8 mouse cellular contexts compared by ENCODE assay signal in the genomic region with DNA sequence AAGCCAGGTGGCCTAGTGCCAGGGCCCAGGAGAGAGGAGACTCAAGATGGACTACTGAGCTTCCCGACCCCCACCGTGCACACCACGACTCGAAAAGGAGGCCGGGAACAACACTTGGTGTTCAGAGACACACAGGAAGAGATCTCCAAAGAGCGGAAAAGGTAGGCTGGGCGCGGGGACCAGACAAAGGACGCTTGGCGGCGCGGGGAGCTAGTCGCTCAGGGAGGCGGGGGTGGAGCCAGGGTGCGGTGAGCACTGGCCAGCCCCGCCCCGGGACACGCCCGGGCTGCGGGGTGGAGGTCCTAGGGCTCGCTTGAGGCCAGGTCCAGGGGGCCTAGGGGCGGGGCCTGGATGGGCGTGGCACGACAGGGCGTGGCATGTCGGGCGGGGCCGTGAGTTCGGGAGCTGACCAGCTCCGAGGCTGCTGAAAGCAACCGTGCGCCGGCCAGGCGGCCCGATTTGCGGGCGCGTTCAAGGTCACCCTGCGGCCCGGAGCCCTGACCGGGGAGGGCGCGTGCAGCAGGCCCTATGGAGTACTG. TPM values are rescaled to one million over a fixed set of nuclear protein-coding genes. Genes with fewer than 3 reads are reported as not detected.
DNase-seq lines count a peak whose midpoint lies in the region; ATAC-seq lines count a peak whose summit lies in the region.

No protein-coding gene starts in this region.

- H3K36me3 ChIP-seq in heart, embryonic 12.5 days = no peaks in the 10 kb centered on the region
- H3K36me3 ChIP-seq in kidney, embryonic 14.5 days (ENCODE audit: control insufficient read depth, insufficient read depth, low read length) = no peaks in the 10 kb centered on the region
- H3K36me3 ChIP-seq in midbrain, embryonic 14.5 days (ENCODE audit: control insufficient read depth, insufficient read depth, low read length) = no peaks in the 10 kb centered on the region; the same call in 1 of the 2 replicates
- no peaks in the 10 kb centered on the region for H3K36me3 ChIP-seq in splenic B cell, adult 2 months (ENCODE audit: control insufficient read depth, insufficient read depth, low read length, poor library complexity, severe bottlenecking)

- H3K27ac ChIP-seq in heart, embryonic 12.5 days (ENCODE audit: poor library complexity, severe bottlenecking) = no peak overlapping the region
- H3K27ac ChIP-seq in kidney, embryonic 14.5 days (ENCODE audit: low read depth, low read length) = no peak overlapping the region
- H3K27ac ChIP-seq in midbrain, embryonic 14.5 days (replicated peaks; ENCODE audit: low read depth, low read length) = peak overlapping the region; percentile 96

- WGBS in heart, embryonic 12.5 days = under 1% methylated on average over 43 of the region's 43 CpGs
- WGBS in kidney, embryonic 14.5 days = 2% methylated on average over 32 of the region's 43 CpGs
- under 1% methylated on average over 43 of the region's 43 CpGs for WGBS in midbrain, embryonic 14.5 days

- peak overlapping the region; percentile 36 for H3K4me3 ChIP-seq in heart, embryonic 12.5 days
- peak overlapping the region; percentile 34 for H3K4me3 ChIP-seq in kidney, embryonic 14.5 days (ENCODE audit: low read length)
- peak overlapping the region; percentile 100 for H3K4me3 ChIP-seq in midbrain, embryonic 14.5 days (replicated peaks; ENCODE audit: low read depth, low read length)

- no peaks in the 10 kb centered on the region for H3K9me3 ChIP-seq in heart, embryonic 12.5 days (replicated peaks)
- H3K9me3 ChIP-seq in kidney, embryonic 14.5 days (ENCODE audit: control insufficient read depth, low read length) = no peaks in the 10 kb centered on the region
- no peaks in the 10 kb centered on the region for H3K9me3 ChIP-seq in midbrain, embryonic 14.5 days (ENCODE audit: control insufficient read depth, low read length)

- DNase-seq in layer of hippocampus, adult 11-12 months (ENCODE audit: low spot score) = peak; percentile 71
- no peak for DNase-seq in layer of hippocampus, adult 9-10 months (ENCODE audit: low spot score)
- DNase-seq in embryo, embryonic 10 days (ENCODE audit: low spot score) = peak; percentile 84
- DNase-seq in liver = peak; percentile 88
- peak; percentile 85 for DNase-seq in midbrain, embryonic 14.5 days
- DNase-seq in splenic B cell, adult 2 months (ENCODE audit: low read depth, low spot score) = peak; percentile 58

- ATAC-seq in heart, embryonic 12.5 days (ENCODE audit: insufficient number of reproducible peaks, low FRiP score) = peak; percentile 74
- ATAC-seq in kidney, embryonic 14.5 days (ENCODE audit: low FRiP score, low TSS enrichment) = peak; percentile 74
- peak; percentile 59 for ATAC-seq in midbrain, embryonic 14.5 days (ENCODE audit: low FRiP score, low TSS enrichment)

- H3K4me2 ChIP-seq in heart, embryonic 12.5 days = peak overlapping the region; percentile 69
- H3K4me2 ChIP-seq in kidney, embryonic 14.5 days (replicated peaks; ENCODE audit: low read depth, low read length) = peak overlapping the region; percentile 74
- H3K4me2 ChIP-seq in midbrain, embryonic 14.5 days (ENCODE audit: low read length) = peak overlapping the region; percentile 85

- peaks cover 30% of the 10 kb centered on the region for H3K4me1 ChIP-seq in heart, embryonic 12.5 days (replicated peaks)
- H3K4me1 ChIP-seq in kidney, embryonic 14.5 days (ENCODE audit: control insufficient read depth, insufficient read depth, low read length) = peaks cover 20% of the 10 kb centered on the region
- peaks cover 37% of the 10 kb centered on the region for H3K4me1 ChIP-seq in midbrain, embryonic 14.5 days (ENCODE audit: control insufficient read depth, insufficient read depth, low read length)

- 0 out of 2 replicates have a peak overlapping the region, but pooled peaks have one; percentile 2 for H3K9ac ChIP-seq in heart, embryonic 12.5 days
- no peak overlapping the region for H3K9ac ChIP-seq in kidney, embryonic 14.5 days (ENCODE audit: low read depth, low read length)
- H3K9ac ChIP-seq in midbrain, embryonic 14.5 days (replicated peaks; ENCODE audit: low read length) = peak overlapping the region; percentile 98

- H3K27me3 ChIP-seq in heart, embryonic 12.5 days (replicated peaks) = peaks cover 69% of the 10 kb centered on the region
- H3K27me3 ChIP-seq in kidney, embryonic 14.5 days (ENCODE audit: control insufficient read depth, insufficient read depth, low read length) = peaks cover 49% of the 10 kb centered on the region
- no peaks in the 10 kb centered on the region for H3K27me3 ChIP-seq in midbrain, embryonic 14.5 days (ENCODE audit: control insufficient read depth, insufficient read depth, low read length)
- H3K27me3 ChIP-seq in splenic B cell, adult 2 months (ENCODE audit: control insufficient read depth, insufficient read depth, low read length, poor library complexity, severe bottlenecking) = no peaks in the 10 kb centered on the region

RNA-seq across cellular contexts. Expression of a gene that starts 1.4 kb away (rescaled TPM):
- polyA plus RNA-seq in heart, embryonic 12.5 days (2016; fragmentation: Nextera tagmentation; extraction: Ambion mirVana) = 0.13 and 0.40 TPM in 2 replicates
- polyA plus RNA-seq in kidney, embryonic 14.5 days (2014; fragmentation: Nextera tagmentation; extraction: Ambion mirVana) = 0.12 and 0.20 TPM in 2 replicates
- 137 and 162 TPM in 2 replicates for polyA plus RNA-seq in midbrain, embryonic 14.5 days (2014; fragmentation: Nextera tagmentation; extraction: Ambion mirVana)

RNA-seq across cellular contexts. Expression of a gene that starts 20.6 kb away (rescaled TPM):
- not detected in 2 replicates for polyA plus RNA-seq in heart, embryonic 12.5 days (2016; fragmentation: Nextera tagmentation; extraction: Ambion mirVana)
- polyA plus RNA-seq in kidney, embryonic 14.5 days (2014; fragmentation: Nextera tagmentation; extraction: Ambion mirVana) = not detected in 2 replicates
- polyA plus RNA-seq in midbrain, embryonic 14.5 days (2014; fragmentation: Nextera tagmentation; extraction: Ambion mirVana) = not detected in 2 replicates

RNA-seq across cellular contexts. Expression of a gene that starts 20.8 kb away (rescaled TPM):
- 9.8 and 10.0 TPM in 2 replicates for polyA plus RNA-seq in heart, embryonic 12.5 days (2016; fragmentation: Nextera tagmentation; extraction: Ambion mirVana)
- 9.9 and 11.0 TPM in 2 replicates for polyA plus RNA-seq in kidney, embryonic 14.5 days (2014; fragmentation: Nextera tagmentation; extraction: Ambion mirVana)
- polyA plus RNA-seq in midbrain, embryonic 14.5 days (2014; fragmentation: Nextera tagmentation; extraction: Ambion mirVana) = 14.7 and 18.1 TPM in 2 replicates

RNA-seq across cellular contexts. Expression of a gene that starts 34.8 kb away (rescaled TPM):
- 49.3 and 51.4 TPM in 2 replicates for polyA plus RNA-seq in heart, embryonic 12.5 days (2016; fragmentation: Nextera tagmentation; extraction: Ambion mirVana)
- polyA plus RNA-seq in kidney, embryonic 14.5 days (2014; fragmentation: Nextera tagmentation; extraction: Ambion mirVana) = 29.9 and 41.5 TPM in 2 replicates
- polyA plus RNA-seq in midbrain, embryonic 14.5 days (2014; fragmentation: Nextera tagmentation; extraction: Ambion mirVana) = 45.6 and 48.5 TPM in 2 replicates

RNA-seq across cellular contexts. Expression of a gene that starts 47.8 kb away (rescaled TPM):
- polyA plus RNA-seq in heart, embryonic 12.5 days (2016; fragmentation: Nextera tagmentation; extraction: Ambion mirVana) = 79.5 and 81.4 TPM in 2 replicates
- 104 and 118 TPM in 2 replicates for polyA plus RNA-seq in kidney, embryonic 14.5 days (2014; fragmentation: Nextera tagmentation; extraction: Ambion mirVana)
- polyA plus RNA-seq in midbrain, embryonic 14.5 days (2014; fragmentation: Nextera tagmentation; extraction: Ambion mirVana) = 70.6 and 73.2 TPM in 2 replicates

Comparison
In these comparisons a context has a peak if more than half of its experiments do, and no peak if none do; other contexts are left out.
1. H3K4me3 ChIP-seq: peak in every context shown above with its lines; median percentile 100 in midbrain, embryonic 14.5 days; 36 in heart, embryonic 12.5 days; 34 in kidney, embryonic 14.5 days.
2. RNA of a gene that starts 1.4 kb away (polyA plus RNA-seq): 137 to 162 TPM in midbrain, embryonic 14.5 days; 0.13 to 0.40 TPM in heart, embryonic 12.5 days and 0.12 to 0.20 TPM in kidney, embryonic 14.5 days; every median in the first group is over 10 times any median in the second.
3. Peak in every context shown above with its lines, with median percentiles within 50 percentile points of each other: ATAC-seq and H3K4me2 ChIP-seq.